Mouse (Mus musculus): ENCODE data around the gene Shroom1. TPM values are rescaled to one million over a fixed set of nuclear protein-coding genes. Genes with fewer than 3 reads are reported as not detected.
A peak's percentile ranks its signal among the peaks of the same experiment; 100 is the strongest.

The Shroom1 gene
- polyA plus RNA-seq, 1 experiment from 2014 or later = 4.7 TPM

- Histone ChIP-seq H3K9ac (ENCODE audit: low read length) (no peak overlapping the region), H3K27me3 (ENCODE audit: control insufficient read depth, insufficient read depth, low read length) (peaks cover 5% of the 10 kb centered on the region; the same call in 1 of the 2 replicates), H3K4me1 (ENCODE audit: control insufficient read depth, insufficient read depth, low read length) (0 out of 2 replicates have a peak, but pooled peaks cover 6% of the 10 kb centered on the region), H3K4me3 (ENCODE audit: low read depth, low read length) (no peak overlapping the region), H3K27ac (replicated peaks; ENCODE audit: low read depth, low read length) (no peak overlapping the region), H3K4me2 (ENCODE audit: low read depth, severe bottlenecking) (no peak overlapping the region), H3K36me3 (ENCODE audit: control insufficient read depth, insufficient read depth, low read length) (no peaks in the 10 kb centered on the region), H3K9me3 (ENCODE audit: control insufficient read depth, low read length) (no peaks in the 10 kb centered on the region)
- no peak for ATAC-seq (ENCODE audit: insufficient number of reproducible peaks, low FRiP score, low TSS enrichment, low read depth)
- DNase-seq (ENCODE audit: low spot score) = no peak
- 95% methylated on average over 5 of the region's 5 CpGs for WGBS
Observed at GRCm38 (mm10) chr11:53489007-53489406, 32.0 kb downstream of the Shroom1 start.

- Histone ChIP-seq H3K4me3 (ENCODE audit: low read depth, low read length) (no peak overlapping the region), H3K27ac (replicated peaks; ENCODE audit: low read depth, low read length) (no peak overlapping the region), H3K9me3 (ENCODE audit: control insufficient read depth, low read length) (no peaks in the 10 kb centered on the region), H3K4me2 (ENCODE audit: low read depth, severe bottlenecking) (no peak overlapping the region), H3K9ac (ENCODE audit: low read length) (no peak overlapping the region), H3K27me3 (ENCODE audit: control insufficient read depth, insufficient read depth, low read length) (peaks cover 5% of the 10 kb centered on the region; the same call in 1 of the 2 replicates), H3K4me1 (ENCODE audit: control insufficient read depth, insufficient read depth, low read length) (0 out of 2 replicates have a peak, but pooled peaks cover 6% of the 10 kb centered on the region), H3K36me3 (ENCODE audit: control insufficient read depth, insufficient read depth, low read length) (no peaks in the 10 kb centered on the region)
- ATAC-seq (ENCODE audit: insufficient number of reproducible peaks, low FRiP score, low TSS enrichment, low read depth) (no peak), DNase-seq (ENCODE audit: low spot score) (no peak)
- WGBS = 85% methylated on average over 9 of the region's 9 CpGs
Observed at GRCm38 (mm10) chr11:53489421-53489820, 32.4 kb downstream of the Shroom1 start.

GRCm38 (mm10) chr11:53491954-53492401 lies 35.0 kb downstream of the Shroom1 start:
- 0 out of 2 replicates have a peak, but pooled peaks cover 4% of the 10 kb centered on the region for H3K4me1 ChIP-seq (ENCODE audit: control insufficient read depth, insufficient read depth, low read length)
- H3K4me2 ChIP-seq (ENCODE audit: low read depth, severe bottlenecking) = no peak overlapping the region
- H3K9me3 ChIP-seq (ENCODE audit: control insufficient read depth, low read length) = no peaks in the 10 kb centered on the region
- no peak overlapping the region for H3K4me3 ChIP-seq (ENCODE audit: low read depth, low read length)
- H3K9ac ChIP-seq (ENCODE audit: low read length) = no peak overlapping the region
- H3K36me3 ChIP-seq (ENCODE audit: control insufficient read depth, insufficient read depth, low read length) = no peaks in the 10 kb centered on the region
- 40% methylated on average over 8 of the region's 8 CpGs for WGBS
- ATAC-seq (ENCODE audit: insufficient number of reproducible peaks, low FRiP score, low TSS enrichment, low read depth) (no peak), DNase-seq (ENCODE audit: low spot score) (no peak)
- 0 out of 2 replicates have a peak overlapping the region, but pooled peaks have one; percentile 6 for H3K27ac ChIP-seq (replicated peaks; ENCODE audit: low read depth, low read length)
- H3K27me3 ChIP-seq (ENCODE audit: control insufficient read depth, insufficient read depth, low read length) = peaks cover 5% of the 10 kb centered on the region; the same call in 1 of the 2 replicates

DNA sequence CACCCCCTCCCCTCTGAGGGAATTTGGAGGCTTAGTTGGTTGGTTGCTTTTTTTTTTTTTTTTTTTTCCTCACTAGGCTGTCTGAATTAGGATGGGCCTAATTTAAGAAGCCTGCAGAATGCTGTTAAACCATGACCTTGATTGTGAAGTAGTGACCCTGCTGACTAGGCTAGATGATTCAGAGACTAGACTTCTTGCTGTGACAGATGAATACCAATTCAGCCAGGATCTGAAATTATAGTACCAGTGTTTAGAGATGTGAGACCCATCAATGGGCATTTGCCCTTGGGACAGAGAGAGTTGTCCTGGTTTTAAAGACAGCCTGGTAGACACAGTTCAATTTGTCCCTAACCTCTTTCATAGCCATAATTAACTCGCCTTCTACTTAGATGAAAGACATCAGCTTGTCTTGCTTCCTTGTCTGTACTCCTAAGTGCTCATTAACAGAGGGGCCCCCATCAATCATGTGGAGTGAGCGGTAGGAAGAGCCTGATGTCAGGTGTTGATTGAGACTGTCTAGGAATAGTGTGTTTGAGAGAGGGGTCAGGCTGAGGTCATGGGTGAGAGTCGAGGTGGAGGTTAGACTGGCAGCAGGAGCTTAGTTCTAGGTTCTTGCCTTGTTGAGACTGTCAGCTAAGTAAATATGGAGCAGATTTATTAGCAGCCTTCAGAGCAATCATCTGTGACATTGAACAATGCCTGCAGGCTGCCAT lies 36.4 kb downstream of the Shroom1 start:
- H3K27me3 ChIP-seq (ENCODE audit: control insufficient read depth, insufficient read depth, low read length) = no peaks in the 10 kb centered on the region
- DNase-seq (ENCODE audit: low spot score) (no peak), ATAC-seq (ENCODE audit: insufficient number of reproducible peaks, low FRiP score, low TSS enrichment, low read depth) (no peak)
- no peak overlapping the region for H3K4me2 ChIP-seq (ENCODE audit: low read depth, severe bottlenecking)
- H3K9me3 ChIP-seq (ENCODE audit: control insufficient read depth, low read length) = no peaks in the 10 kb centered on the region
- 17% methylated on average over 3 of the region's 3 CpGs for WGBS
- no peaks in the 10 kb centered on the region for H3K36me3 ChIP-seq (ENCODE audit: control insufficient read depth, insufficient read depth, low read length)
- no peak overlapping the region for H3K27ac ChIP-seq (replicated peaks; ENCODE audit: low read depth, low read length)
- no peaks in the 10 kb centered on the region for H3K4me1 ChIP-seq (ENCODE audit: control insufficient read depth, insufficient read depth, low read length)
- H3K9ac ChIP-seq (ENCODE audit: low read length) = no peak overlapping the region
- H3K4me3 ChIP-seq (ENCODE audit: low read depth, low read length) = no peak overlapping the region

- DNase-seq (ENCODE audit: low spot score) (no peak), ATAC-seq (ENCODE audit: insufficient number of reproducible peaks, low FRiP score, low TSS enrichment, low read depth) (no peak)
- H3K27ac ChIP-seq (replicated peaks; ENCODE audit: low read depth, low read length) = no peak overlapping the region
- WGBS = 83% methylated on average over 6 of the region's 6 CpGs
- no peaks in the 10 kb centered on the region for H3K27me3 ChIP-seq (ENCODE audit: control insufficient read depth, insufficient read depth, low read length)
- H3K4me2 ChIP-seq (ENCODE audit: low read depth, severe bottlenecking) = no peak overlapping the region
- H3K36me3 ChIP-seq (ENCODE audit: control insufficient read depth, insufficient read depth, low read length) = no peaks in the 10 kb centered on the region
- H3K4me1 ChIP-seq (ENCODE audit: control insufficient read depth, insufficient read depth, low read length) = no peaks in the 10 kb centered on the region
- no peaks in the 10 kb centered on the region for H3K9me3 ChIP-seq (ENCODE audit: control insufficient read depth, low read length)
- H3K9ac ChIP-seq (ENCODE audit: low read length) = no peak overlapping the region
- no peak overlapping the region for H3K4me3 ChIP-seq (ENCODE audit: low read depth, low read length)
Observed at GRCm38 (mm10) chr11:53495417-53495816, 38.4 kb downstream of the Shroom1 start.

- Histone ChIP-seq H3K36me3 (ENCODE audit: control insufficient read depth, insufficient read depth, low read length) (no peaks in the 10 kb centered on the region), H3K27me3 (ENCODE audit: control insufficient read depth, insufficient read depth, low read length) (no peaks in the 10 kb centered on the region), H3K27ac (replicated peaks; ENCODE audit: low read depth, low read length) (no peak overlapping the region), H3K9me3 (ENCODE audit: control insufficient read depth, low read length) (no peaks in the 10 kb centered on the region), H3K9ac (ENCODE audit: low read length) (no peak overlapping the region), H3K4me2 (ENCODE audit: low read depth, severe bottlenecking) (no peak overlapping the region), H3K4me1 (ENCODE audit: control insufficient read depth, insufficient read depth, low read length) (no peaks in the 10 kb centered on the region), H3K4me3 (ENCODE audit: low read depth, low read length) (no peak overlapping the region)
- 72% methylated on average over 6 of the region's 6 CpGs for WGBS
- no peak for DNase-seq (ENCODE audit: low spot score)
- no peak for ATAC-seq (ENCODE audit: insufficient number of reproducible peaks, low FRiP score, low TSS enrichment, low read depth)
Observed at GRCm38 (mm10) chr11:53496946-53497345, 39.9 kb downstream of the Shroom1 start.

DNA sequence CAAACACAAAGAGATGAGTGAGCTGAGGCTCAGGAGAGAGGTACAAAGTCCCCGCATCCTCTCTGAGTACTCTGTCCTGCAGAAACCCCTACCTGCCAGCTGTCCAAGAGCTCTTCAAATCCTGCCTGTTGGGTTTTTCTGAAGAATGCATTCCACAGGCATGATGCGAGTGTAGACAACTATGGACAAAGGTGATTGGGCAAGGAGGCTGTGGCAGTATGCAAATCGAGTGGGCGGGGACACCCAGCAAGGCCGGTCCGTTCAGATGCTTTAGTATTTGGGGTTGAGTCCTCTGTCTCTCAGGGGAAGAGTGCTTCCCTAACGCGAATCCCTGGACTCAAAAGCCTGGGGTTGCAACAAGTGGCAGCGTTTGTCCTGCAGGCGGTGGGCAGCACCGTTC lies 43.6 kb downstream of the Shroom1 start:
- 12% methylated on average over 11 of the region's 11 CpGs for WGBS
- ATAC-seq (ENCODE audit: insufficient number of reproducible peaks, low FRiP score, low TSS enrichment, low read depth) (no peak), DNase-seq (ENCODE audit: low spot score) (peak; percentile 46)
- H3K4me2 ChIP-seq (ENCODE audit: low read depth, severe bottlenecking) = peak overlapping the region; percentile 21; the same call in 1 of the 2 replicates
- no peaks in the 10 kb centered on the region for H3K27me3 ChIP-seq (ENCODE audit: control insufficient read depth, insufficient read depth, low read length)
- H3K4me3 ChIP-seq (ENCODE audit: low read depth, low read length) = no peak overlapping the region
- H3K9ac ChIP-seq (ENCODE audit: low read length) = no peak overlapping the region
- H3K27ac ChIP-seq (replicated peaks; ENCODE audit: low read depth, low read length) = no peak overlapping the region
- H3K9me3 ChIP-seq (ENCODE audit: control insufficient read depth, low read length) = no peaks in the 10 kb centered on the region
- no peaks in the 10 kb centered on the region for H3K36me3 ChIP-seq (ENCODE audit: control insufficient read depth, insufficient read depth, low read length)
- H3K4me1 ChIP-seq (ENCODE audit: control insufficient read depth, insufficient read depth, low read length) = no peaks in the 10 kb centered on the region

DNA sequence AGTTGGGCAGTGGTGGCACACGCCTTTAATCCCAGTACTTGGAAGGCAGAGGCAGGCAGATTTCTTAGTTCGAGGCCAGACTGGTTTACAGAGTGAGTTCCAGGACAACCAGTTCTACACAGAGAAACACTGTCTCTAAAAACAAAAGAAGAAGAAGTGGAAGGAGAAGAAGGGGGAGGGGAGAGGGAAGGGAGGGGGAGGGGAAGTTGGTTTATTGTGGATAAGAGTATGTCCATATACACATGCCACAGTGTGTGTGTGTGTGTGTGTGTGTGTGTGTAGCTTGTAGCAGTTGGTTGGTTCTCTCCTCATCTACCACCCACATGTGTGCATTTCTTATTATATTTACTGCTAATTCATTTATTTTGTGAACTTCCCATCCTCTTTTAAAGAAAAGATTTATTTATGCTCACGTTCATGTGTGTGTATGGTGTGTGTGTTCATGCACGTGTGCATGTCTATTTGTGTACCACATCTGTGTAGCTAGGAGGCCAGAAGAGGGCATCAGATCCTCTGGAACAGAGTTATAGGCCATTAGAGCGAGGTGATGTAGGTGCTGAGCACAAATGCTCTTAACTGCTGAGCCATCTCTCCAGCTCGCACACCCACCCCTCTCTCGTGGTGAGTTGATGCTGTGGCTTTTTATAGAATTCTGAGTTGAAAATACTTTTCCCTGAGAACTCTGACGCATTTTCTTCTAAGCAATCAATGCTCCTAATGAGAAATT lies 45.2 kb downstream of the Shroom1 start:
- ATAC-seq (ENCODE audit: insufficient number of reproducible peaks, low FRiP score, low TSS enrichment, low read depth) (no peak), DNase-seq (ENCODE audit: low spot score) (no peak)
- no peak overlapping the region for H3K4me2 ChIP-seq (ENCODE audit: low read depth, severe bottlenecking)
- H3K9me3 ChIP-seq (ENCODE audit: control insufficient read depth, low read length) = no peaks in the 10 kb centered on the region
- H3K9ac ChIP-seq (ENCODE audit: low read length) = no peak overlapping the region
- no peaks in the 10 kb centered on the region for H3K27me3 ChIP-seq (ENCODE audit: control insufficient read depth, insufficient read depth, low read length)
- H3K27ac ChIP-seq (replicated peaks; ENCODE audit: low read depth, low read length) = no peak overlapping the region
- WGBS = 76% methylated on average over 8 of the region's 8 CpGs
- no peaks in the 10 kb centered on the region for H3K4me1 ChIP-seq (ENCODE audit: control insufficient read depth, insufficient read depth, low read length)
- no peak overlapping the region for H3K4me3 ChIP-seq (ENCODE audit: low read depth, low read length)
- no peaks in the 10 kb centered on the region for H3K36me3 ChIP-seq (ENCODE audit: control insufficient read depth, insufficient read depth, low read length)

All from limb, embryonic 11.5 days (tissue).